ENCODE assay signal across 35 mouse cellular contexts in genomic region chr9:54308751-54309358, GRCm38 (mm10). TPM values are rescaled to one million over a fixed set of nuclear protein-coding genes. Genes with fewer than 3 reads are reported as not detected.
DNase-seq lines count a peak whose midpoint lies in the region; ATAC-seq lines count a peak whose summit lies in the region.
"Had no signal": no experiment of that assay in that cellular context is flagged by ENCODE, and none has a peak within 500 bp of the region (broad histone marks: within the 10 kb centered on the region; RNA-seq: fewer than 3 reads in every experiment).

No protein-coding gene starts in this region.

- WGBS in kidney, embryonic 15.5 days: 44% methylated on average over 2 of the region's 2 CpGs
- WGBS in forebrain, embryonic 15.5 days: 19% methylated on average over 2 of the region's 2 CpGs

- H3K27ac ChIP-seq in kidney, embryonic 15.5 days: no peak overlapping the region
- no peak overlapping the region for H3K27ac ChIP-seq in forebrain, embryonic 15.5 days (replicated peaks)
- H3K27ac ChIP-seq: heart, embryonic 13.5 days; hindbrain, postnatal 0 days; macrophage had no signal

- ATAC-seq in kidney, embryonic 15.5 days (replicated peaks; ENCODE audit: low FRiP score): 0 out of 2 replicates have a peak, but pooled peaks have one; percentile 33
- peak; percentile 53; the same call in 1 of the 2 replicates for ATAC-seq in forebrain, embryonic 15.5 days (replicated peaks)
- ATAC-seq: activated CD4-positive, CD25-positive, alpha-beta regulatory T cell, adult 4 months; hindbrain, postnatal 0 days; intestine, embryonic 16.5 days; lung, postnatal 0 days had no signal

- no peak for DNase-seq in kidney, postnatal 14 days
- peak; percentile 3 for DNase-seq in brain, embryonic 18.5 days (ENCODE audit: low read depth, low spot score)
- DNase-seq in mesoderm, embryonic 11.5 days (ENCODE audit: low read depth, low spot score): peak; percentile 16
- DNase-seq in adrenal gland, postnatal 36 days: no peak
- no peak for DNase-seq in frontal cortex, postnatal 25 days (ENCODE audit: low spot score in 2 of 2)
- DNase-seq: adrenal gland, postnatal 10 days; cerebellum, adult 11-12 months; cerebellum, postnatal 10 days; gastrocnemius, postnatal 10 days; heart, adult 18-20 months; heart, postnatal 14 days; kidney, adult 9 months; layer of hippocampus, adult 9-11 months; thymus, adult 2 months; thymus, postnatal 4 days had no signal

- no peak overlapping the region for H3K9ac ChIP-seq in kidney, embryonic 15.5 days
- H3K9ac ChIP-seq in forebrain, embryonic 15.5 days (replicated peaks): no peak overlapping the region
- H3K9ac ChIP-seq: heart, embryonic 13.5 days; liver, postnatal 0 days had no signal

- no peak overlapping the region for H3K4me2 ChIP-seq in kidney, embryonic 15.5 days
- no peak overlapping the region for H3K4me2 ChIP-seq in forebrain, embryonic 15.5 days (replicated peaks)
- H3K4me2 ChIP-seq: heart, embryonic 13.5 days; liver, embryonic 11.5 days; midbrain, embryonic 11.5 days had no signal

- no peaks in the 10 kb centered on the region for H3K9me3 ChIP-seq in kidney, embryonic 15.5 days (replicated peaks)
- no peaks in the 10 kb centered on the region for H3K9me3 ChIP-seq in forebrain, embryonic 15.5 days
- H3K9me3 ChIP-seq: heart, embryonic 13.5 days had no signal

- no peak overlapping the region for H3K4me3 ChIP-seq in kidney, embryonic 15.5 days (replicated peaks)
- H3K4me3 ChIP-seq in forebrain, embryonic 15.5 days: no peak overlapping the region
- H3K4me3 ChIP-seq: heart, embryonic 13.5 days had no signal

- H3K27me3 ChIP-seq in kidney, embryonic 15.5 days: no peaks in the 10 kb centered on the region
- no peaks in the 10 kb centered on the region for H3K27me3 ChIP-seq in forebrain, embryonic 15.5 days
- H3K27me3 ChIP-seq: heart, embryonic 13.5 days had no signal

- H3K4me1 ChIP-seq in kidney, embryonic 15.5 days: 0 out of 2 replicates have a peak, but pooled peaks cover 2% of the 10 kb centered on the region
- peaks cover 4% of the 10 kb centered on the region; the same call in 1 of the 2 replicates for H3K4me1 ChIP-seq in forebrain, embryonic 15.5 days
- H3K4me1 ChIP-seq: heart, embryonic 13.5 days had no signal

- H3K36me3 ChIP-seq in kidney, embryonic 15.5 days: no peaks in the 10 kb centered on the region
- H3K36me3 ChIP-seq in forebrain, embryonic 15.5 days: no peaks in the 10 kb centered on the region
- H3K36me3 ChIP-seq: heart, embryonic 13.5 days had no signal

RNA-seq across cellular contexts. Expression of gene Gldn, which starts 22.6 kb away (rescaled TPM):
- 4.2 and 4.4 TPM in 2 replicates for polyA plus RNA-seq in kidney, embryonic 15.5 days (2015; fragmentation: Nextera tagmentation; extraction: Ambion mirVana)
- 0.13 and 0.19 TPM in 2 replicates for polyA plus RNA-seq in forebrain, embryonic 15.5 days (2015; fragmentation: Nextera tagmentation; extraction: Ambion mirVana)
- 1 to 10 TPM; 6.1 to 7.1 TPM for total RNA-seq in adrenal gland, postnatal 36 days (2021)
- total RNA-seq: MEL had no signal
- polyA plus RNA-seq: C2C12; heart, embryonic 13.5 days; intestine, embryonic 16.5 days; liver, embryonic 11.5 days; liver, postnatal 0 days; lung, postnatal 0 days; macrophage; stomach, embryonic 16.5 days had no signal

RNA-seq across cellular contexts. Expression of gene Cyp19a1, which starts 40.9 kb away (rescaled TPM):
- not detected in 2 replicates for polyA plus RNA-seq in kidney, embryonic 15.5 days (2015; fragmentation: Nextera tagmentation; extraction: Ambion mirVana)
- polyA plus RNA-seq in forebrain, embryonic 15.5 days (2015; fragmentation: Nextera tagmentation; extraction: Ambion mirVana): 0.40 and 1.1 TPM in 2 replicates
- not detected for total RNA-seq in adrenal gland, postnatal 36 days (2021)
- total RNA-seq: adrenal gland, postnatal 10 days; gastrocnemius, postnatal 10 days; heart, adult 18-20 months; heart, postnatal 14 days; hindbrain, postnatal 0 days; MEL; midbrain, postnatal 0 days had no signal
- polyA plus RNA-seq: activated CD4-positive, CD25-positive, alpha-beta regulatory T cell, adult 4 months; C2C12; cortical plate, adult 2 months; heart, embryonic 13.5 days; hindbrain, embryonic 11.5 days; hindbrain, postnatal 0 days; intestine, embryonic 16.5 days; large intestine, adult 2 months; limb, embryonic 11.5 days; liver, embryonic 11.5 days; liver, postnatal 0 days; lung, postnatal 0 days; macrophage; midbrain, embryonic 11.5 days; neural tube, embryonic 14.5 days; stomach, embryonic 16.5 days had no signal

Comparison
In these comparisons a context has a peak if more than half of its experiments do, and no peak if none do; other contexts are left out.
1. DNase-seq: peak in brain, embryonic 18.5 days (single experiment) and mesoderm, embryonic 11.5 days (single experiment); none in kidney, postnatal 14 days (single experiment), adrenal gland, postnatal 36 days (0 of 2) and frontal cortex, postnatal 25 days (0 of 2).